Mouse (Mus musculus): ENCODE results near the gene Zfp689. TPM values are rescaled to one million over a fixed set of nuclear protein-coding genes. Genes with fewer than 3 reads are reported as not detected.
"Not testable (repeated sequence)": the region's sequence is repeated elsewhere in the genome, so short reads cannot be mapped to it uniquely, and the experiment has no call there.

Gene Zfp689
- polyA plus RNA-seq (2014; fragmentation: Nextera tagmentation; extraction: Ambion mirVana): 11.7 and 16.4 TPM in 2 replicates

GRCm38 (mm10) chr7:127448521-127449300 is at the start of gene Zfp689:
Zfp689 (minus strand) TSS chr7:127449158.
- H3K4me1 ChIP-seq (ENCODE audit: control insufficient read depth, insufficient read depth, low read length): peaks cover 12% of the 10 kb centered on the region

DNA sequence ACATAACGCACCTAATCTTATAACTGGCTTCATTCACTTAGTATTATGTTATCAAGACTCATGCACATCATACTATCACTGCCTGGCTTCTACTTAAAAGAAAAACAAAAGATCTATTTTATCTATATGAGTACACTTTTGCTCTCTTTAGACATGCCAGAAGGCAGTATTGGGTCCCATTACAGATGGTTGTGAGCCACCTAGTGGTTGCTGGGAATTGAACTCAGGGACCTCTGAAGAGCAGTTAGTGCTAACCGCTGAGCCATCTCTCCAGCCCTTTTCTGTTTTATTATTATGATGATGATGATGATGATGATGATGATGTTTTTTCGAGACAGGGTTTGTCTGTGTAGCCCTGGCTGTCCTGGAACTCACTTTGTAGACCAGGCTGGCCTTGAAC is 49.4 kb upstream of the Zfp689 start:
- H3K4me1 ChIP-seq (ENCODE audit: control insufficient read depth, insufficient read depth, low read length): no peaks in the 10 kb centered on the region
- H3K9me3 ChIP-seq (ENCODE audit: control insufficient read depth, low read length): no peaks in the 10 kb centered on the region
- ATAC-seq (ENCODE audit: insufficient read depth, low FRiP score, low TSS enrichment) (no peak), DNase-seq (ENCODE audit: low spot score) (peak; percentile 47)
- H3K36me3 ChIP-seq (ENCODE audit: control insufficient read depth, insufficient read depth, low read length): no peaks in the 10 kb centered on the region
- no peak overlapping the region for H3K4me3 ChIP-seq (ENCODE audit: low read depth, low read length)
- no peak overlapping the region for H3K9ac ChIP-seq (ENCODE audit: low read length)
- WGBS: 39% methylated on average over 3 of the region's 3 CpGs
- H3K27ac ChIP-seq (ENCODE audit: low read depth, low read length): no peak overlapping the region
- no peak overlapping the region for H3K4me2 ChIP-seq (ENCODE audit: low read depth)
- H3K27me3 ChIP-seq (ENCODE audit: control insufficient read depth, insufficient read depth, low read length): no peaks in the 10 kb centered on the region

More at GRCm38 (mm10) chr7:127448521-127449300, at the start of gene Zfp689:
- Histone ChIP-seq H3K9ac (ENCODE audit: low read length) (peak within 1 kb of the TSS; percentile 93), H3K36me3 (ENCODE audit: control insufficient read depth, insufficient read depth, low read length) (peaks cover 8% of the 10 kb centered on the region), H3K27ac (ENCODE audit: low read depth, low read length) (peak within 1 kb of the TSS; percentile 94), H3K9me3 (ENCODE audit: control insufficient read depth, low read length) (no peaks in the 10 kb centered on the region), H3K4me3 (ENCODE audit: low read depth, low read length) (peak within 1 kb of the TSS; percentile 63), H3K27me3 (ENCODE audit: control insufficient read depth, insufficient read depth, low read length) (no peaks in the 10 kb centered on the region), H3K4me2 (ENCODE audit: low read depth) (peak within 1 kb of the TSS; percentile 91)
- DNase-seq (ENCODE audit: low spot score): peak; percentile 93
- under 1% methylated on average over 54 of the region's 54 CpGs for WGBS
- ATAC-seq (ENCODE audit: insufficient read depth, low FRiP score, low TSS enrichment): peak; percentile 87

DNA sequence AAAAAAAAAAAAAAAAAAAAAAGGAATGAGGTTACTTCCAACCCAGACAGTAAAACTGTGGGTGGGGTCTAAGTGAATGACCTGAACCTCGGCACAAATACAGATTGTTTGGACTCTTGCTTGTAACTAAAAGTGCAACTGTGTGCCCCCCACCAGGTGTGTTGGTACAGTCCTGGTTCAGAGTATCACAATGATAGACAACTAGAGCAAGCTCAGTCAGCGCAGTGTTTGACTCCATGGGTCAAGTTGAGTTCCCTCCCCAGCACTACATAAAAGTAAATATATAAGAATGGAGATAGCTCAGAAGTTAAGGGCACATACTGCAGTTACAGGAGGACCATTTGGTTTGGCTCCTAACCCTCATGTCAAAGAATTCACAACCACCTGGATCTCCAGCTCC is 48.4 kb upstream of the Zfp689 start:
- Histone ChIP-seq H3K27ac (ENCODE audit: low read depth, low read length) (no peak overlapping the region), H3K4me3 (ENCODE audit: low read depth, low read length) (no peak overlapping the region), H3K9ac (ENCODE audit: low read length) (no peak overlapping the region), H3K27me3 (ENCODE audit: control insufficient read depth, insufficient read depth, low read length) (no peaks in the 10 kb centered on the region), H3K4me2 (ENCODE audit: low read depth) (no peak overlapping the region), H3K9me3 (ENCODE audit: control insufficient read depth, low read length) (no peaks in the 10 kb centered on the region), H3K36me3 (ENCODE audit: control insufficient read depth, insufficient read depth, low read length) (no peaks in the 10 kb centered on the region), H3K4me1 (ENCODE audit: control insufficient read depth, insufficient read depth, low read length) (no peaks in the 10 kb centered on the region)
- WGBS: 84% methylated on average over 2 of the region's 2 CpGs
- ATAC-seq (ENCODE audit: insufficient read depth, low FRiP score, low TSS enrichment) (no peak), DNase-seq (ENCODE audit: low spot score) (no peak)

- Histone ChIP-seq H3K9ac (ENCODE audit: low read length) (no peak overlapping the region), H3K27ac (ENCODE audit: low read depth, low read length) (no peak overlapping the region), H3K27me3 (ENCODE audit: control insufficient read depth, insufficient read depth, low read length) (no peaks in the 10 kb centered on the region), H3K4me1 (ENCODE audit: control insufficient read depth, insufficient read depth, low read length) (no peaks in the 10 kb centered on the region), H3K36me3 (ENCODE audit: control insufficient read depth, insufficient read depth, low read length) (peaks cover 17% of the 10 kb centered on the region), H3K4me2 (ENCODE audit: low read depth) (no peak overlapping the region), H3K4me3 (ENCODE audit: low read depth, low read length) (no peak overlapping the region), H3K9me3 (ENCODE audit: control insufficient read depth, low read length) (no peaks in the 10 kb centered on the region)
- ATAC-seq (ENCODE audit: insufficient read depth, low FRiP score, low TSS enrichment): no peak
- no peak for DNase-seq (ENCODE audit: low spot score)
These were observed 45.7 kb upstream of the Zfp689 start for GRCm38 (mm10) chr7:127494648-127495047.

DNA sequence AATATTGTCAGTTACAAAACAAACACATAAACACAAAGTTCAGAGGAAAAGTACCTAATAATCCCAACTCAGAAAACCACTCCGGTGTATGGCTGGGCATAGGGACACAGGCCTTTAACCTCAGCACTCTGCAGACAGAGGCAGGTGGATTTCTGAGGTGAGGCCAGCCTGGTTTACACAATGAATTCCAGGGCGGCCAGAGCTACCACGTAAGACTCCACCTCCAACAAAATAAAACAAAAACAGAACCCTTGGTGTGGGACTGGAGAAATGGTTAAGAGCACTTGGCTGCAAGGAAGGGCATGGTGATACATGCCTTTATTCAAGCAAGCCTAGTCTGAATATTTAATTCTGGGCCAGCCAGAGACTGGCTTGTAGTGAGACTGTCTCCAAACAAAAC is 42.9 kb upstream of the Zfp689 start:
- no peak for ATAC-seq (ENCODE audit: insufficient read depth, low FRiP score, low TSS enrichment)
- no peak overlapping the region for H3K27ac ChIP-seq (ENCODE audit: low read depth, low read length)
- no peak overlapping the region for H3K9ac ChIP-seq (ENCODE audit: low read length)
- H3K4me2 ChIP-seq (ENCODE audit: low read depth): no peak overlapping the region
- H3K4me3 ChIP-seq (ENCODE audit: low read depth, low read length): no peak overlapping the region
- WGBS: 88% methylated on average over 3 of the region's 3 CpGs
- no peaks in the 10 kb centered on the region for H3K4me1 ChIP-seq (ENCODE audit: control insufficient read depth, insufficient read depth, low read length)
- no peak for DNase-seq (ENCODE audit: low spot score)
- H3K9me3 ChIP-seq (ENCODE audit: control insufficient read depth, low read length): no peaks in the 10 kb centered on the region
- H3K27me3 ChIP-seq (ENCODE audit: control insufficient read depth, insufficient read depth, low read length): no peaks in the 10 kb centered on the region
- H3K36me3 ChIP-seq (ENCODE audit: control insufficient read depth, insufficient read depth, low read length): peaks cover 31% of the 10 kb centered on the region

DNA sequence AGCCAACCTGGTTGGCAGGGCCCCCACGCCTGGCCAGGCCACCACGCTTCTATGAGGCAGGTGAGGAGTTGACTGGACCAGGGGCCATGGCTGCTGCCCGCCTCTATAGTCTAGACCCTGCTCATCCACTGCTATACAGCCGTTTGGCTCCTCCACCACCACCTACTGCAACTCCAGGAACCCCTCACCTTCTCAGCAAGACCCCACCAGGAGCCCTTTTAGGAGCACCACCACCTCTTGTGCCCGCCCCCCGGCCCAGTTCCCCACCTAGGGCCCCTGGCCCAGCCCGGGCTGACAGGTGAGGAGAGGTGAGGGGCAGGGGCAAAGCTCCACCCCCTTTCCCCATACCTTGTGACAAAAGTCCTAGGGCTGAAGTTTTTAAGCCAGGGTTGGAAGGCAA is 41.0 kb upstream of the Zfp689 start:
- Histone ChIP-seq H3K27ac (ENCODE audit: low read depth, low read length) (no peak overlapping the region), H3K9ac (ENCODE audit: low read length) (no peak overlapping the region), H3K4me2 (ENCODE audit: low read depth) (no peak overlapping the region), H3K4me3 (ENCODE audit: low read depth, low read length) (no peak overlapping the region), H3K9me3 (ENCODE audit: control insufficient read depth, low read length) (no peaks in the 10 kb centered on the region), H3K36me3 (ENCODE audit: control insufficient read depth, insufficient read depth, low read length) (peaks cover 39% of the 10 kb centered on the region), H3K27me3 (ENCODE audit: control insufficient read depth, insufficient read depth, low read length) (no peaks in the 10 kb centered on the region), H3K4me1 (ENCODE audit: control insufficient read depth, insufficient read depth, low read length) (no peaks in the 10 kb centered on the region)
- DNase-seq (ENCODE audit: low spot score) (no peak), ATAC-seq (ENCODE audit: insufficient read depth, low FRiP score, low TSS enrichment) (no peak)
- 96% methylated on average over 7 of the region's 7 CpGs for WGBS

DNA sequence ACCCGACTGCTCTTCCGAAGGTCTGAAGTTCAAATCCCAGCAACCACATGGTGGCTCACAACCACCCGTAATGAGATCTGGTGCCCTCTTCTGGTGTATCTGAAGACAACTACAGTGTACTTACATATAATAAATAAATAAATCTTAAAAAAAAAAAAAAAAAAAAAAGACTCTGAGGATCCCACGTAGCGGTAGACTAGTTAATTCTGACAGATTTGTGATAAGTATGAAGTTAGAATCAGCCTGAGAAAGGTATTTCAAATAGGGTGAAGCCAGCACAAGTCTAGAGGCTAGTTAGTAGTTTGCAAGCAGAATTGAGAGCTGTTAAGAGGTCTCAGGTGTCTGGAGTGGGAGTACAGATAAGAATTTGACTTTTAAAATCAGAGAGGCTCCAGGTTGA is 39.4 kb upstream of the Zfp689 start:
- H3K27me3 ChIP-seq (ENCODE audit: control insufficient read depth, insufficient read depth, low read length); DNase-seq (ENCODE audit: low spot score); H3K4me2 ChIP-seq (ENCODE audit: low read depth); H3K4me1 ChIP-seq (ENCODE audit: control insufficient read depth, insufficient read depth, low read length); ATAC-seq (ENCODE audit: insufficient read depth, low FRiP score, low TSS enrichment); H3K4me3 ChIP-seq (ENCODE audit: low read depth, low read length); H3K27ac ChIP-seq (ENCODE audit: low read depth, low read length); H3K9ac ChIP-seq (ENCODE audit: low read length); H3K9me3 ChIP-seq (ENCODE audit: control insufficient read depth, low read length): not testable (repeated sequence)
- peaks cover 41% of the 10 kb centered on the region for H3K36me3 ChIP-seq (ENCODE audit: control insufficient read depth, insufficient read depth, low read length)
- WGBS: 93% methylated on average over 4 of the region's 5 CpGs

- H3K36me3 ChIP-seq (ENCODE audit: control insufficient read depth, insufficient read depth, low read length): peaks cover 37% of the 10 kb centered on the region
- no peaks in the 10 kb centered on the region for H3K9me3 ChIP-seq (ENCODE audit: control insufficient read depth, low read length)
- H3K27ac ChIP-seq (ENCODE audit: low read depth, low read length): no peak overlapping the region
- H3K4me1 ChIP-seq (ENCODE audit: control insufficient read depth, insufficient read depth, low read length): peaks cover under 1% of the 10 kb centered on the region; the same call in 1 of the 2 replicates
- DNase-seq (ENCODE audit: low spot score): no peak
- H3K4me3 ChIP-seq (ENCODE audit: low read depth, low read length): no peak overlapping the region
- H3K27me3 ChIP-seq (ENCODE audit: control insufficient read depth, insufficient read depth, low read length): no peaks in the 10 kb centered on the region
- H3K4me2 ChIP-seq (ENCODE audit: low read depth): no peak overlapping the region
- WGBS: 84% methylated on average over 5 of the region's 5 CpGs
- H3K9ac ChIP-seq (ENCODE audit: low read length): no peak overlapping the region
- no peak for ATAC-seq (ENCODE audit: insufficient read depth, low FRiP score, low TSS enrichment)
These were observed 36.5 kb upstream of the Zfp689 start for GRCm38 (mm10) chr7:127485416-127485815.

- WGBS: 82% methylated on average over 2 of the region's 2 CpGs
- DNase-seq (ENCODE audit: low spot score): no peak
- peaks cover 18% of the 10 kb centered on the region for H3K36me3 ChIP-seq (ENCODE audit: control insufficient read depth, insufficient read depth, low read length)
- H3K9me3 ChIP-seq (ENCODE audit: control insufficient read depth, low read length): no peaks in the 10 kb centered on the region
- peak overlapping the region; percentile 96 for H3K4me2 ChIP-seq (ENCODE audit: low read depth)
- H3K27ac ChIP-seq (ENCODE audit: low read depth, low read length): no peak overlapping the region
- peak overlapping the region; percentile 86 for H3K4me3 ChIP-seq (ENCODE audit: low read depth, low read length)
- no peaks in the 10 kb centered on the region for H3K27me3 ChIP-seq (ENCODE audit: control insufficient read depth, insufficient read depth, low read length)
- peaks cover 9% of the 10 kb centered on the region for H3K4me1 ChIP-seq (ENCODE audit: control insufficient read depth, insufficient read depth, low read length)
- ATAC-seq (ENCODE audit: insufficient read depth, low FRiP score, low TSS enrichment): no peak
- H3K9ac ChIP-seq (ENCODE audit: low read length): peak overlapping the region; percentile 93
These were observed 31.4 kb upstream of the Zfp689 start for GRCm38 (mm10) chr7:127480321-127480720.
